Mouse (Mus musculus) heart, postnatal 36 days (tissue): ENCODE results near the gene Mbd5. TPM values are rescaled to one million over a fixed set of nuclear protein-coding genes. Genes with fewer than 3 reads are reported as not detected.
"Not testable (repeated sequence)": the region's sequence is repeated elsewhere in the genome, so short reads cannot be mapped to it uniquely, and the experiment has no call there.

ENCODE experiments used
- DNase-seq, 2 experiments: peaks; one replicate each; pipeline ENCODE4 v3.0.0; 2021 to 2022
- intact Hi-C: fragments of 180-260 bp; cut with DNase I; formaldehyde crosslinking; loops from one replicate; pipeline ENCODE4 v1.15.1; 2025
- total RNA-seq, 2 experiments: library from RNA; stranded (reverse); gene quantifications; 2 replicates each; pipeline ENCODE4 v1.2.3; 2021

Gene Mbd5
- total RNA-seq, 2 experiments from 2014 or later: 30.8 to 39.1 TPM

GRCm38 (mm10) chr2:49153649-49154048, 204.3 kb downstream of the Mbd5 start:
- intact Hi-C loops: no loop called here
- no peak for DNase-seq

GRCm38 (mm10) chr2:49160232-49160947, 211.1 kb downstream of the Mbd5 start:
- no peak for DNase-seq
- intact Hi-C loops: no loop called here

GRCm38 (mm10) chr2:49169766-49170165, 220.5 kb downstream of the Mbd5 start:
- DNase-seq: no peak
- intact Hi-C loops: no loop called here

- DNase-seq: no peak
- intact Hi-C loops: no loop called here
Observed at GRCm38 (mm10) chr2:49177015-49177414, 227.7 kb downstream of the Mbd5 start.

- intact Hi-C loops: no loop called here
- no peak for DNase-seq
Observed at GRCm38 (mm10) chr2:49190984-49191383, 241.7 kb downstream of the Mbd5 start.

- intact Hi-C loops: no loop called here
Observed at GRCm38 (mm10) chr2:49191695-49192094, 242.4 kb downstream of the Mbd5 start.

GRCm38 (mm10) chr2:49204081-49204480, 254.8 kb downstream of the Mbd5 start:
- intact Hi-C loops: no loop called here
- DNase-seq: no peak

More at GRCm38 (mm10) chr2:49191695-49192094, 242.4 kb downstream of the Mbd5 start:
- DNase-seq: no peak

- intact Hi-C loops, DNase-seq: not testable (repeated sequence)
Observed at GRCm38 (mm10) chr2:49205692-49206091, 256.4 kb downstream of the Mbd5 start.

GRCm38 (mm10) chr2:49209349-49209748, 260.0 kb downstream of the Mbd5 start:
- DNase-seq: no peak
- intact Hi-C loops: no loop called here

- intact Hi-C loops: no loop called here
- DNase-seq: no peak
Observed at GRCm38 (mm10) chr2:49210408-49210807, 261.1 kb downstream of the Mbd5 start.

GRCm38 (mm10) chr2:49229725-49230124, 280.4 kb downstream of the Mbd5 start:
- intact Hi-C loops: no loop called here
- DNase-seq: no peak

- intact Hi-C loops: no loop called here
- no peak for DNase-seq
Observed at GRCm38 (mm10) chr2:49234064-49234463, 284.8 kb downstream of the Mbd5 start.

GRCm38 (mm10) chr2:49241715-49242114, 292.4 kb downstream of the Mbd5 start:
- intact Hi-C loops: no loop called here
- no peak for DNase-seq

GRCm38 (mm10) chr2:49264092-49264491, 314.8 kb downstream of the Mbd5 start:
- DNase-seq: no peak
- intact Hi-C loops: no loop called here

- intact Hi-C loops: no loop called here
- DNase-seq: no peak
Observed at GRCm38 (mm10) chr2:49272295-49272967, 323.1 kb downstream of the Mbd5 start.

- intact Hi-C loops: no loop called here
- DNase-seq: no peak
Observed at GRCm38 (mm10) chr2:49276017-49276722, 326.9 kb downstream of the Mbd5 start.

- intact Hi-C loops: no loop called here
- no peak for DNase-seq
Observed at GRCm38 (mm10) chr2:49280496-49280895, 331.2 kb downstream of the Mbd5 start.

GRCm38 (mm10) chr2:49283583-49283982, 334.3 kb downstream of the Mbd5 start:
- DNase-seq: no peak
- intact Hi-C loops: no loop called here

- DNase-seq: no peak
- intact Hi-C loops: no loop called here
Observed at GRCm38 (mm10) chr2:49286965-49287364, 337.7 kb downstream of the Mbd5 start.

- no peak for DNase-seq
- intact Hi-C loops: no loop called here
Observed at GRCm38 (mm10) chr2:49291709-49292108, 342.4 kb downstream of the Mbd5 start.

GRCm38 (mm10) chr2:49312629-49313447, 363.5 kb downstream of the Mbd5 start:
- intact Hi-C loops: loop anchor here (1.0 to 10.0 kb wide), 3 partner anchors 404 to 1821 kb away; no protein-coding TSS in a partner anchor
- peak; percentile 80 to 87 for DNase-seq
